Mouse (Mus musculus) layer of hippocampus, adult 6 months (tissue): Measurements from ENCODE around the gene Tmprss6. TPM values are rescaled to one million over a fixed set of nuclear protein-coding genes. Genes with fewer than 3 reads are reported as not detected.

Experiments used
- long read RNA-seq, 2 experiments: library from polyadenylated mRNA; unstranded; transcript quantifications; one replicate each; pipeline ENCODE4 v2.0.0; 2019 to 2020
- polyA plus RNA-seq: library from polyadenylated mRNA; unstranded; fragments of <200 nt; fragmentation: Nextera tagmentation; gene quantifications from 2 replicates; pipeline ENCODE4 v1.2.3, GENCODE M21; 2021

The Tmprss6 gene
- 0.67 and 0.83 TPM in 2 replicates for polyA plus RNA-seq
- long read RNA-seq, experiment 1, partial matches to known transcripts: 1 of 1 reads
- long read RNA-seq, experiment 1, other reads (novel, unspliced or antisense): 0 of 1 reads
- long read RNA-seq, experiment 2, partial matches to known transcripts: 2 of 5 reads
- long read RNA-seq, experiment 2, other reads (novel, unspliced or antisense): 3 of 5 reads

DNA sequence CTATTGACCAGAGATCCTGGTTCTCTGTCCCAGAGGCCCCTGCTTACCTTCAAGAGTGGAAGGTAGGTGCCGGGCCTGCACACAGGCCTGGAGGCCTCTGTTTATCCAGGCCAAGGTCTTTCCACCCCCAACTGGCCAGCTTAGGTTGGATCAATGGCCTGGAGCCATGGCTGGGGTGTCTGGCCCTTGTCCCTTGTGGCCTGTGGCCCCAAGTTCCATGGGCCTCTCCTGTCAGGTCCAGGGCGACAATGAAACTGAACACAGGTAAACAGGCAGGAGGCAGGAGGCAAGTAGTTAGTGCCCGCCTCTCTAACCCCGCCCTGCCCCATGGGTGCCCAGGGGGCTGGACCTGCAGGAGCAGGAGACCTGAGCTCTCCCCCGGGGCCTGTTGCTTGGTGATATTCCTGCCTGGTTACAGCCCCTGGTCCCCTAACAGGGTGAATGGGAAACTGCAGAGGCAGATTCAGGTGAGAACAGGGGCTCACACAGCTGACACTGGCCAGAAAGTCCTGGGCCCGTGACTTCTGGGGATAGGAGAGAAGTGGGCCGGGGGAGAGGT, at the start of gene Tmprss6:
Gene Tmprss6, minus strand, starts transcription at position 256 of the 559 bp plus-strand sequence.

GRCm38 (mm10) chr15:78494968-78495406, 26.6 kb upstream of the Tmprss6 start, which contains the start of gene Il2rb:
Gene Il2rb, minus strand, starts transcription at chr15:78495271.

GRCm38 (mm10) chr15:78428391-78429138, 39.9 kb downstream of the Tmprss6 start, which contains the start of gene Kctd17:
Gene Kctd17, plus strand, starts transcription at chr15:78428564.

DNA sequence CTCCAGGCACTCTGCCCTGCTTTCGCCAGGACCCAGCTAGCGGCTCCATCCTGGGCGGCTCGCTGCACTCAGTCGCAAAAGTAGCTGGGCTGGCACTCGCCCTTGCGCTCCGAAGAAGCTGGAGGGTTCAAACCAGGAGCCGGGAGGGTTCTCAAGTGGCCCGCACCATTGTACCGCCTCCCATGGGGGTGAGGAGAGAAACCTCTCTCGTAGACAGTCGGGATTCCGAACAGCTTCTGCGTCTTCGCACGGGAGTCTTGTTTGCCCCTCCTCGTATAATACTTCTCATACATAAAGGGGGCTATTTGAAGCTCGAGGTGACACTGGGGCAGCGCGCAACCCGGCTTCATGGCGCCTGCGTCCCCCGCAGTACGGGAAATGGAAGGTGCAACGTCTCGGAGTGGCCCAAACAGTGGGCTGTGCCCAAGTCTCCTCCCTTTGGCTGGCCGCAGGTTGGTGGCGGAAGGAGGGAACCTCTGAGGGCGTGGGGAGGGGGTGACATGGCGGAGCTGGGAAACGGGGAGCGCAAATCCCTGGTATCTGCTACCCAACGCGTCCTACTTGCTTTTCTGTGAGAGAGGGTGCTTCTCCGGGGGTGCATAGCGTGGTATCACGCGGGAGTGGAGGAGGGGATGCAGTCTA, 62.0 kb downstream of the Tmprss6 start, which contains the start of gene Mpst:
Gene Mpst, plus strand, starts transcription at position 124 of the 642 bp plus-strand sequence.

GRCm38 (mm10) chr15:78405517-78406211, 62.8 kb downstream of the Tmprss6 start, which contains the start of gene Tst:
Gene Tst, minus strand, starts transcription at chr15:78405907.

DNA sequence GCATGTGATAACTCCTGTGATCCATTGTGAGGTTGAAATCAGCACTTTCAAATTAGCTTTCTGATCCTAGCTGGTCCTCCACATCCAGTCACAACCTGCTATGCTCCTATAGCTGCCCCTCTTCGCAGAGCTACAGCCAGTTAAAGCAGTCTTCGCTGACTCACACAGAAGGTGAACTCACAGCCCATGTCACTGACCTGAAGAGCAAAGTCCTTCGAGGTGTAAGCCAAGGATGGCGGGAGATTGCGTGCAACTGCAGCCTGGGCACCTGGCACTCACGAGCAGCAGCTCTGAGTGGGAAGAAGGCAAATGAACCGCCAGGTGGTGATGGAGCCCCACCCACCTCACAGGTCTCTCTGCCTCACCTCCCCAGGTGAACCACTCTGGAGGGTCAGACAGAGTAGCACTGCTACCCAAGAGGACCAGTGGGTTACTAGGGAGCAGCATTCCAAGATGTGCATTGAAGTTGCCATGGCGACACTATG, 72.9 kb downstream of the Tmprss6 start, which contains the start of gene Tex33:
Gene Tex33, minus strand, starts transcription at position 435 of the 485 bp plus-strand sequence.

Other genes with a start within 250 kb of the Tmprss6 start
- gene Ncf4, start 223.8 kb downstream of the Tmprss6 start, polyA plus RNA-seq: 1.5 and 2.1 TPM in 2 replicates
- 0.72 and 0.95 TPM in 2 replicates for gene Csf2rb2, start 162.9 kb downstream of the Tmprss6 start, polyA plus RNA-seq
- 0.46 and 0.55 TPM in 2 replicates for gene Csf2rb, start 142.9 kb downstream of the Tmprss6 start, polyA plus RNA-seq
- gene Tex33, start 72.7 kb downstream of the Tmprss6 start, polyA plus RNA-seq: not detected in 2 replicates
- gene Tst, start 62.7 kb downstream of the Tmprss6 start, polyA plus RNA-seq: 107 and 112 TPM in 2 replicates
- 3.4 and 5.7 TPM in 2 replicates for gene Mpst, start 62.2 kb downstream of the Tmprss6 start, polyA plus RNA-seq
- 23.6 and 26.1 TPM in 2 replicates for gene Kctd17, start 40.1 kb downstream of the Tmprss6 start, polyA plus RNA-seq
- 0.04 and 0.11 TPM in 2 replicates for gene Il2rb, start 26.6 kb upstream of the Tmprss6 start, polyA plus RNA-seq
- 0.24 and 0.38 TPM in 2 replicates for gene C1qtnf6, start 62.8 kb upstream of the Tmprss6 start, polyA plus RNA-seq
- 5.2 and 5.3 TPM in 2 replicates for gene Sstr3, start 76.1 kb upstream of the Tmprss6 start, polyA plus RNA-seq
- gene Rac2, start 104.1 kb upstream of the Tmprss6 start, polyA plus RNA-seq: 9.5 and 12.2 TPM in 2 replicates
- 4.9 and 6.6 TPM in 2 replicates for gene Cyth4, start 128.4 kb upstream of the Tmprss6 start, polyA plus RNA-seq